Mouse (Mus musculus): ENCODE measurements around the gene Rab2b. TPM values are rescaled to one million over a fixed set of nuclear protein-coding genes. Genes with fewer than 3 reads are reported as not detected.

Gene Rab2b
- total and polyA plus RNA-seq, 2 experiments from 2014 or later: 10.3 to 11.9 TPM

- H3K27me3 ChIP-seq (ENCODE audit: control insufficient read depth, insufficient read depth, low read length): no peaks in the 10 kb centered on the region
- H3K4me1 ChIP-seq (ENCODE audit: control insufficient read depth, insufficient read depth): peaks cover 6% of the 10 kb centered on the region
- H3K4me2 ChIP-seq (ENCODE audit: low read depth, low read length): peak overlapping the region; percentile 92
- H3K9ac ChIP-seq (replicated peaks; ENCODE audit: low read depth, low read length): peak overlapping the region; percentile 67
- ATAC-seq (ENCODE audit: insufficient read depth, low read depth): peak; percentile 44; the same call in 1 of the 2 replicates
- peak overlapping the region; percentile 81 for H3K4me3 ChIP-seq (ENCODE audit: low read depth, low read length)
- TF ChIP-seq EP300 (IDR thresholded peaks at IDR 0.05; ENCODE audit: low read depth) (no peak), CTCF (IDR thresholded peaks at IDR 0.05; ENCODE audit: low read depth) (no peak)
- WGBS: 15% methylated on average over 15 of the region's 16 CpGs
- H3K9me3 ChIP-seq (replicated peaks; ENCODE audit: control insufficient read depth, low read length): no peaks in the 10 kb centered on the region
- H3K36me3 ChIP-seq (replicated peaks; ENCODE audit: control insufficient read depth, insufficient read depth, low read length): peaks cover 25% of the 10 kb centered on the region
- DNase-seq (ENCODE audit: low spot score): no peak
- H3K27ac ChIP-seq (ENCODE audit: low read depth): no peak overlapping the region
These were observed 37.3 kb upstream of the Rab2b start for GRCm38 (mm10) chr14:52316441-52317225.

GRCm38 (mm10) chr14:52315792-52316440 is 36.6 kb upstream of the Rab2b start:
- H3K9me3 ChIP-seq (replicated peaks; ENCODE audit: control insufficient read depth, low read length): no peaks in the 10 kb centered on the region
- no peak for TF ChIP-seq EP300 (IDR thresholded peaks at IDR 0.05; ENCODE audit: low read depth)
- TF ChIP-seq CTCF (IDR thresholded peaks at IDR 0.05; ENCODE audit: low read depth): no peak
- DNase-seq (ENCODE audit: low spot score) (peak; percentile 60), ATAC-seq (ENCODE audit: insufficient read depth, low read depth) (peak; percentile 82)
- peak overlapping the region; percentile 67 for H3K9ac ChIP-seq (replicated peaks; ENCODE audit: low read depth, low read length)
- peak overlapping the region; percentile 92 for H3K4me2 ChIP-seq (ENCODE audit: low read depth, low read length)
- peaks cover 25% of the 10 kb centered on the region for H3K36me3 ChIP-seq (replicated peaks; ENCODE audit: control insufficient read depth, insufficient read depth, low read length)
- peaks cover 6% of the 10 kb centered on the region for H3K4me1 ChIP-seq (ENCODE audit: control insufficient read depth, insufficient read depth)
- WGBS: 0% methylated on average over 30 of the region's 41 CpGs
- no peaks in the 10 kb centered on the region for H3K27me3 ChIP-seq (ENCODE audit: control insufficient read depth, insufficient read depth, low read length)
- H3K27ac ChIP-seq (ENCODE audit: low read depth): peak overlapping the region; percentile 73
- H3K4me3 ChIP-seq (ENCODE audit: low read depth, low read length): peak overlapping the region; percentile 81

- H3K27me3 ChIP-seq (ENCODE audit: control insufficient read depth, insufficient read depth, low read length): no peaks in the 10 kb centered on the region
- 7% methylated on average over 17 of the region's 17 CpGs for WGBS
- H3K4me3 ChIP-seq (ENCODE audit: low read depth, low read length): peak overlapping the region; percentile 81
- peak overlapping the region; percentile 73 for H3K27ac ChIP-seq (ENCODE audit: low read depth)
- TF ChIP-seq CTCF (IDR thresholded peaks at IDR 0.05; ENCODE audit: low read depth): no peak
- TF ChIP-seq EP300 (IDR thresholded peaks at IDR 0.05; ENCODE audit: low read depth): no peak
- no peak for DNase-seq (ENCODE audit: low spot score)
- peak overlapping the region; percentile 92 for H3K4me2 ChIP-seq (ENCODE audit: low read depth, low read length)
- peak overlapping the region; percentile 67 for H3K9ac ChIP-seq (replicated peaks; ENCODE audit: low read depth, low read length)
- no peak for ATAC-seq (ENCODE audit: insufficient read depth, low read depth)
- H3K9me3 ChIP-seq (replicated peaks; ENCODE audit: control insufficient read depth, low read length): no peaks in the 10 kb centered on the region
- peaks cover 25% of the 10 kb centered on the region for H3K36me3 ChIP-seq (replicated peaks; ENCODE audit: control insufficient read depth, insufficient read depth, low read length)
- H3K4me1 ChIP-seq (ENCODE audit: control insufficient read depth, insufficient read depth): peaks cover 6% of the 10 kb centered on the region
These were observed 36.0 kb upstream of the Rab2b start for GRCm38 (mm10) chr14:52315283-52315780.

GRCm38 (mm10) chr14:52314808-52315150 is 35.4 kb upstream of the Rab2b start:
- DNase-seq (ENCODE audit: low spot score) (no peak), ATAC-seq (ENCODE audit: insufficient read depth, low read depth) (no peak)
- Histone ChIP-seq H3K9me3 (replicated peaks; ENCODE audit: control insufficient read depth, low read length) (no peaks in the 10 kb centered on the region), H3K4me1 (ENCODE audit: control insufficient read depth, insufficient read depth) (peaks cover 6% of the 10 kb centered on the region), H3K4me3 (ENCODE audit: low read depth, low read length) (no peak overlapping the region), H3K27me3 (ENCODE audit: control insufficient read depth, insufficient read depth, low read length) (no peaks in the 10 kb centered on the region), H3K36me3 (replicated peaks; ENCODE audit: control insufficient read depth, insufficient read depth, low read length) (peaks cover 25% of the 10 kb centered on the region), H3K27ac (ENCODE audit: low read depth) (no peak overlapping the region), H3K9ac (replicated peaks; ENCODE audit: low read depth, low read length) (no peak overlapping the region; the same call in 1 of the 2 replicates), H3K4me2 (ENCODE audit: low read depth, low read length) (peak overlapping the region; percentile 92; the same call in 1 of the 2 replicates)
- WGBS: 68% methylated on average over 8 of the region's 8 CpGs
- TF ChIP-seq CTCF (IDR thresholded peaks at IDR 0.05; ENCODE audit: low read depth): no peak
- TF ChIP-seq EP300 (IDR thresholded peaks at IDR 0.05; ENCODE audit: low read depth): no peak

- H3K9ac ChIP-seq (replicated peaks; ENCODE audit: low read depth, low read length): no peak overlapping the region
- H3K4me2 ChIP-seq (ENCODE audit: low read depth, low read length): no peak overlapping the region
- WGBS: 83% methylated on average over 26 of the region's 26 CpGs
- ATAC-seq (ENCODE audit: insufficient read depth, low read depth) (no peak), DNase-seq (ENCODE audit: low spot score) (no peak)
- H3K4me3 ChIP-seq (ENCODE audit: low read depth, low read length): no peak overlapping the region
- peaks cover 6% of the 10 kb centered on the region for H3K4me1 ChIP-seq (ENCODE audit: control insufficient read depth, insufficient read depth)
- H3K36me3 ChIP-seq (replicated peaks; ENCODE audit: control insufficient read depth, insufficient read depth, low read length): peaks cover 25% of the 10 kb centered on the region
- TF ChIP-seq CTCF (IDR thresholded peaks at IDR 0.05; ENCODE audit: low read depth) (no peak), EP300 (IDR thresholded peaks at IDR 0.05; ENCODE audit: low read depth) (no peak)
- H3K27ac ChIP-seq (ENCODE audit: low read depth): no peak overlapping the region
- no peaks in the 10 kb centered on the region for H3K27me3 ChIP-seq (ENCODE audit: control insufficient read depth, insufficient read depth, low read length)
- H3K9me3 ChIP-seq (replicated peaks; ENCODE audit: control insufficient read depth, low read length): no peaks in the 10 kb centered on the region
These were observed 34.8 kb upstream of the Rab2b start for GRCm38 (mm10) chr14:52313931-52314807.
